Mouse (Mus musculus): ENCODE measurements around the gene Mtmr11. TPM values are rescaled to one million over a fixed set of nuclear protein-coding genes. Genes with fewer than 3 reads are reported as not detected.
A peak's percentile ranks its signal among the peaks of the same experiment; 100 is the strongest.

Gene Mtmr11
- polyA plus RNA-seq, 1 experiment: 10.1 TPM

DNA sequence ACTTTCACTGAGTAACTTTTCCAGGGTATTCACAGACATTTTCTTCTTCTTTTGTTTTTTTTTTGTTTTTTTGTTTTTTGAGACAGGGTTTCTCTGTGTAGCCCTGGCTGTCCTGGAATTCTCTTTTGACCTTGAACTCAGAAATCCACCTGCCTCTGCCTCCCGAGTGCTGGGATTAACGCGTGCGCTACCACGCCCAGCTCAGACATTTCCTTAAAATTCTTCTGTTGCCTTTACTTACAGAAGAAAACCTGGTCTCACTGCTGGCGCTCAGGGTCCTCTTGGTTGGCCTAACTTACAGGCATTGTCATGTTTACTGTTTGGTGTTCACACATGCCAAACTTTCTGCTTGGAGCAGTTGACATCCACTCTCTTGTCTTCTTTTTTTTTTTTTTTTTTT lies 13.4 kb downstream of the Mtmr11 start:
- WGBS: 94% methylated on average over 6 of the region's 6 CpGs
- TF ChIP-seq CTCF (IDR thresholded peaks at IDR 0.05; ENCODE audit: control insufficient read depth, insufficient read depth, low read length): no peak
- no peak for TF ChIP-seq POLR2A (IDR thresholded peaks at IDR 0.05; ENCODE audit: borderline replicate concordance, control insufficient read depth, low read depth, low read length)
- Histone ChIP-seq H3K4me3 (replicated peaks; ENCODE audit: control insufficient read depth, low read depth, low read length) (no peak overlapping the region), H3K4me1 (ENCODE audit: control insufficient read depth, insufficient read depth, low read length) (peaks cover 2% of the 10 kb centered on the region), H3K27ac (ENCODE audit: control insufficient read depth, insufficient read depth, low read depth, low read length, poor library complexity) (no peak overlapping the region)

- no peaks in the 10 kb centered on the region for H3K4me1 ChIP-seq (ENCODE audit: control insufficient read depth, insufficient read depth, low read length)
- TF ChIP-seq CTCF (IDR thresholded peaks at IDR 0.05; ENCODE audit: control insufficient read depth, insufficient read depth, low read length) (no peak), POLR2A (IDR thresholded peaks at IDR 0.05; ENCODE audit: borderline replicate concordance, control insufficient read depth, low read depth, low read length) (no peak)
- no peak overlapping the region for H3K4me3 ChIP-seq (replicated peaks; ENCODE audit: control insufficient read depth, low read depth, low read length)
- WGBS: 90% methylated on average over 4 of the region's 4 CpGs
- H3K27ac ChIP-seq (ENCODE audit: control insufficient read depth, insufficient read depth, low read depth, low read length, poor library complexity): no peak overlapping the region
Observed at GRCm38 (mm10) chr3:96178427-96178826, 16.6 kb downstream of the Mtmr11 start.

GRCm38 (mm10) chr3:96178902-96179301 lies 17.1 kb downstream of the Mtmr11 start:
- TF ChIP-seq CTCF (IDR thresholded peaks at IDR 0.05; ENCODE audit: control insufficient read depth, insufficient read depth, low read length) (no peak), POLR2A (IDR thresholded peaks at IDR 0.05; ENCODE audit: borderline replicate concordance, control insufficient read depth, low read depth, low read length) (no peak)
- Histone ChIP-seq H3K27ac (ENCODE audit: control insufficient read depth, insufficient read depth, low read depth, low read length, poor library complexity) (no peak overlapping the region), H3K4me3 (replicated peaks; ENCODE audit: control insufficient read depth, low read depth, low read length) (no peak overlapping the region), H3K4me1 (ENCODE audit: control insufficient read depth, insufficient read depth, low read length) (no peaks in the 10 kb centered on the region)
- whole genome bisulfite sequencing: 91% methylated on average over 2 of the region's 2 CpGs

- 80% methylated on average over 4 of the region's 4 CpGs for WGBS
- TF ChIP-seq POLR2A (IDR thresholded peaks at IDR 0.05; ENCODE audit: borderline replicate concordance, control insufficient read depth, low read depth, low read length) (no peak), CTCF (IDR thresholded peaks at IDR 0.05; ENCODE audit: control insufficient read depth, insufficient read depth, low read length) (no peak)
- Histone ChIP-seq H3K4me1 (ENCODE audit: control insufficient read depth, insufficient read depth, low read length) (no peaks in the 10 kb centered on the region), H3K4me3 (replicated peaks; ENCODE audit: control insufficient read depth, low read depth, low read length) (no peak overlapping the region), H3K27ac (ENCODE audit: control insufficient read depth, insufficient read depth, low read depth, low read length, poor library complexity) (no peak overlapping the region)
Observed at GRCm38 (mm10) chr3:96179531-96179930, 17.7 kb downstream of the Mtmr11 start.

DNA sequence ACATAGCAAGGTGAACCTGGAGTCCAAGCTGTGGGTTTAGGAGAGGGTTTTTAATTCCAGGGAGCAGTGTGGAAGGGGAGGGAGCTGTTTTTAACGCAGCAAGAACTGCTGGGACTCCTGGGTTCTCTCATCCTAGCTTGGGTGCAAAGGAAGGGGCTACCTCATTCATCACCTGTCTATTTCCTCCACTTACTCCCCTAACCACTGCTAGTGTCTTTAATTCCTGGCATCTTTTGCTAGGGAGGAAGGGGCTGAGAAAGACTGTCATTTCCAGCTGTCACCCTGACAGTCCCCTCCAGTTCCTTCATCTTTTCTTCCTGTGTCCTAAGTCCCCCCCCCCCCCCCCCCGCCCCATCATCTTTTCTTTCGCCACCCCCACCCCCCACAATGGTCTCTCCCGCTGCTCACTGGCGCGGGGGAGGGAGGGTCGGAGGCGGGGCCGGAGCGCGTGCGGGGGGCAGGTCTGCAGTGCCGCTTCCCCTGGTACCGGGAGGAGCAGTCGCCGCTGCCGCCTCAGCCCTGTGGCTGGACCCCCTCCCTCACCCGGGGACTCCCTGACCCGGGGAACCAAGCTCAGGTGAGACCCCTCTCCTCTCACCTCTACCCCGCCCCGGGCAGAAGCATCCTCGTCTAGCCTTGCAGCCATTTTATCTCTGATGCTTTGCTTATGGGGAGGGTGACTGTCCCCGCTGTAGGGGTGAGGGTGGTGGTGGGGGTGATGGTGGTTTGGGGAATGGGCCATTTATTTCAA lies 19.1 kb downstream of the Mtmr11 start, which contains the start of gene Sv2a:
TSS of gene Sv2a (plus strand) at position 425 of the 751 bp plus-strand sequence.
- Histone ChIP-seq H3K27ac (ENCODE audit: control insufficient read depth, insufficient read depth, low read depth, low read length, poor library complexity) (no peak within 1 kb of the TSS), H3K4me1 (ENCODE audit: control insufficient read depth, insufficient read depth, low read length) (no peaks in the 10 kb centered on the region), H3K4me3 (replicated peaks; ENCODE audit: control insufficient read depth, low read depth, low read length) (peak within 1 kb of the TSS; percentile 40)
- TF ChIP-seq POLR2A (IDR thresholded peaks at IDR 0.05; ENCODE audit: borderline replicate concordance, control insufficient read depth, low read depth, low read length) (no peak), CTCF (IDR thresholded peaks at IDR 0.05; ENCODE audit: control insufficient read depth, insufficient read depth, low read length) (no peak)
- WGBS: 2% methylated on average over 22 of the region's 23 CpGs

- Histone ChIP-seq H3K4me3 (replicated peaks; ENCODE audit: control insufficient read depth, low read depth, low read length) (no peak overlapping the region), H3K27ac (ENCODE audit: control insufficient read depth, insufficient read depth, low read depth, low read length, poor library complexity) (no peak overlapping the region), H3K4me1 (ENCODE audit: control insufficient read depth, insufficient read depth, low read length) (no peaks in the 10 kb centered on the region)
- TF ChIP-seq POLR2A (IDR thresholded peaks at IDR 0.05; ENCODE audit: borderline replicate concordance, control insufficient read depth, low read depth, low read length): no peak
- TF ChIP-seq CTCF (IDR thresholded peaks at IDR 0.05; ENCODE audit: control insufficient read depth, insufficient read depth, low read length): no peak
- WGBS: 68% methylated on average over 12 of the region's 12 CpGs
Observed at GRCm38 (mm10) chr3:96181510-96182381, 19.9 kb downstream of the Mtmr11 start.

DNA sequence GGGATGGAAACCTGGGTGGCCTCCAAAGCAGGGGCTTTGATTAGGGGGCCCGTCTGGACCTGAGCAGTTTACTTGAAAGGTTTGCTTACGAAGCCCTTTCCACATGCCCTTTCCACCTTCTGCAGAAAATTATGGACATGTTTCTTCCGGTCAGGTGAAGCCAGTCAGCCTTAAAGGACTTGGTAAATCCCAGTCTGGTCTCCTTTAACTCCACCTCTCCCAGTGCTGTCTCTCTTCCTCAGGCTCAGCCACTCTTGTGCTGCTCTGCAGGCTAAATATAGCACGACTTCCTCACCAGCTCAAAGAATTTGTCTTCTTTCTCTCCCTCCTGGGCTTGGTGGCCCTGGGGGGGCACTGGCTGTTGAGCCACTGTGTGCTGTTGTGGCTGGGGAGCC lies 20.6 kb downstream of the Mtmr11 start:
- Histone ChIP-seq H3K27ac (ENCODE audit: control insufficient read depth, insufficient read depth, low read depth, low read length, poor library complexity) (no peak overlapping the region), H3K4me1 (ENCODE audit: control insufficient read depth, insufficient read depth, low read length) (no peaks in the 10 kb centered on the region), H3K4me3 (replicated peaks; ENCODE audit: control insufficient read depth, low read depth, low read length) (no peak overlapping the region)
- TF ChIP-seq POLR2A (IDR thresholded peaks at IDR 0.05; ENCODE audit: borderline replicate concordance, control insufficient read depth, low read depth, low read length) (no peak), CTCF (IDR thresholded peaks at IDR 0.05; ENCODE audit: control insufficient read depth, insufficient read depth, low read length) (no peak)
- 36% methylated on average over 4 of the region's 4 CpGs for WGBS

DNA sequence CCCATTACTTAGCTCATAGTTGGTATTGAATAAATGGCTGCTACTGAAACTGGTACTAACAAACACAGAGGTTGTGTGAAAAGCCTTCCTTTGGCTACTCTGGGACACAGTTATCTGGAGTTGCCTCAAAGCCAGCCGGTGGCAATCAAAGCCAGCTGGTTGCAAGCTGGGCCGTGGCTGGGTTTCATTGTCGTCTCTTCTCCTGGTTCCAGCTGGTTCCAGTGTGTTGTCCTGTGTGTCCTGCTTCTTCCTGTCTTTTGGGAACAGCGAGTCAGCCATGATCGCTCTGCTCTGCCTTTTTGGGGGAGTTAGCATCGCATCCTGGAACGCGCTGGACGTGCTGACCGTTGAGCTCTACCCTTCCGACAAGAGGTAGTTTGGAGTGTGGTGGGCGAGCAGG lies 31.2 kb downstream of the Mtmr11 start:
- H3K4me1 ChIP-seq (ENCODE audit: control insufficient read depth, insufficient read depth, low read length): peaks cover 4% of the 10 kb centered on the region
- no peak overlapping the region for H3K4me3 ChIP-seq (replicated peaks; ENCODE audit: control insufficient read depth, low read depth, low read length)
- no peak overlapping the region for H3K27ac ChIP-seq (ENCODE audit: control insufficient read depth, insufficient read depth, low read depth, low read length, poor library complexity)
- TF ChIP-seq POLR2A (IDR thresholded peaks at IDR 0.05; ENCODE audit: borderline replicate concordance, control insufficient read depth, low read depth, low read length): no peak
- no peak for TF ChIP-seq CTCF (IDR thresholded peaks at IDR 0.05; ENCODE audit: control insufficient read depth, insufficient read depth, low read length)
- 85% methylated on average over 12 of the region's 12 CpGs for WGBS

Data from bone marrow, adult 2 months (tissue).